Mouse (Mus musculus) MEL (cell line): ENCODE results near the gene Rbfox2. TPM values are rescaled to one million over a fixed set of nuclear protein-coding genes. Genes with fewer than 3 reads are reported as not detected.

ENCODE experiments used
- DNase-seq: peaks from one replicate; pipeline ENCODE4 v3.0.0; 2011; ENCODE audit warnings: low read depth, low spot score
- H3K27ac ChIP-seq: 2 replicates; pipeline ENCODE4 v1.5.1; 2012; ENCODE audit warnings: low read depth, mild to moderate bottlenecking, control low read depth, low read length, moderate library complexity; ENCODE audit not compliant: control insufficient read depth
- H3K27me3 ChIP-seq, 2 experiments: fragments of 150-350 bp in 1 of 2; sonication (generic) in 1 of 2; 2 replicates each; pipeline ENCODE4 v1.6.1; 2012; ENCODE audit warnings: low read length in 2 of 2, mild to moderate bottlenecking in 2 of 2, improper control_type of control experiment in 1 of 2, moderate library complexity in 1 of 2; ENCODE audit not compliant: insufficient read depth in 2 of 2, control insufficient read depth in 1 of 2
- H3K36me3 ChIP-seq, 2 experiments: 2 replicates each; pipeline ENCODE4 v1.6.1; 2012 to 2014; ENCODE audit warnings: low read length in 2 of 2, improper control_type of control experiment in 1 of 2, inconsistent platforms in 1 of 2, mild to moderate bottlenecking in 1 of 2; ENCODE audit not compliant: insufficient read depth in 2 of 2, control insufficient read depth in 1 of 2
- H3K4me1 ChIP-seq, 2 experiments: fragments of 150-350 bp in 1 of 2; sonication (generic) in 1 of 2; 2 replicates each; pipeline ENCODE4 v1.6.1; 2012; ENCODE audit warnings: low read length in 2 of 2, improper control_type of control experiment in 1 of 2, mild to moderate bottlenecking in 1 of 2; ENCODE audit not compliant: insufficient read depth in 2 of 2, control insufficient read depth in 1 of 2
- H3K4me3 ChIP-seq, 2 experiments: fragments of 150-350 bp in 1 of 2; sonication (generic) in 1 of 2; 2 replicates each; pipeline ENCODE4 v1.5.1; 2012; ENCODE audit warnings: low read depth in 2 of 2, low read length in 2 of 2, mild to moderate bottlenecking in 2 of 2, moderate library complexity in 2 of 2, control low read depth in 1 of 2, improper control_type of control experiment in 1 of 2; ENCODE audit not compliant: control insufficient read depth in 1 of 2, insufficient read depth in 1 of 2
- H3K79me2 ChIP-seq: 2 replicates; pipeline ENCODE4 v1.6.1; 2012; ENCODE audit warnings: mild to moderate bottlenecking, low read length, moderate library complexity; ENCODE audit not compliant: control insufficient read depth, poor library complexity, insufficient read depth
- H3K9ac ChIP-seq: 2 replicates; pipeline ENCODE4 v1.6.1; 2012; ENCODE audit warnings: low read depth, mild to moderate bottlenecking, control low read depth, low read length, moderate library complexity; ENCODE audit not compliant: control insufficient read depth, poor library complexity, severe bottlenecking
- H3K9me3 ChIP-seq: fragments of 150-350 bp; sonication (generic); replicated peaks from 2 replicates; pipeline ENCODE4 v1.6.1; 2012; ENCODE audit warnings: mild to moderate bottlenecking, low read length, improper control_type of control experiment, moderate library complexity; ENCODE audit not compliant: insufficient read depth
- BHLHE40 ChIP-seq: IDR thresholded peaks from 2 replicates; pipeline ENCODE4 v1.6.1; 2012; ENCODE audit warnings: low read depth, mild to moderate bottlenecking, inconsistent platforms, low read length, improper control_type of control experiment, borderline replicate concordance
- CHD1 ChIP-seq: IDR thresholded peaks from 2 replicates; pipeline ENCODE4 v1.6.1; 2012; ENCODE audit warnings: low read depth, mild to moderate bottlenecking, inconsistent platforms, low read length, improper control_type of control experiment
- CHD2 ChIP-seq: IDR thresholded peaks from 2 replicates; pipeline ENCODE4 v1.6.1; 2011; ENCODE audit warnings: low read length, improper control_type of control experiment
- CTCF ChIP-seq, 3 experiments: IDR thresholded peaks in 2 of 3; conservative IDR thresholded peaks in 1 of 3; 2 replicates each; pipeline ENCODE4 v1.5.1; 2011 to 2012; ENCODE audit warnings: low read length in 3 of 3, low read depth in 2 of 3, mild to moderate bottlenecking in 2 of 3, improper control_type of control experiment in 1 of 3, inconsistent platforms in 1 of 3, mixed read lengths in 1 of 3, moderate library complexity in 1 of 3; ENCODE audit not compliant: control insufficient read depth in 1 of 3, insufficient read depth in 1 of 3, poor library complexity in 1 of 3, severe bottlenecking in 1 of 3
- E2F4 ChIP-seq: IDR thresholded peaks from 2 replicates; pipeline ENCODE4 v1.6.1; 2011; ENCODE audit warnings: low read depth, low read length, improper control_type of control experiment, borderline replicate concordance
- EP300 ChIP-seq, 2 experiments: IDR thresholded peaks; 2 replicates each; pipeline ENCODE4 v1.6.1; 2011; ENCODE audit warnings: improper control_type of control experiment in 2 of 2, low read length in 2 of 2, low read depth in 1 of 2, mild to moderate bottlenecking in 1 of 2
- ETS1 ChIP-seq: IDR thresholded peaks from 2 replicates; pipeline ENCODE4 v1.6.1; 2012; ENCODE audit warnings: low read depth, mild to moderate bottlenecking, inconsistent platforms, low read length, improper control_type of control experiment, moderate library complexity
- GABPA ChIP-seq: IDR thresholded peaks from 2 replicates; pipeline ENCODE4 v1.6.1; 2012; ENCODE audit warnings: low read depth, mild to moderate bottlenecking, inconsistent platforms, low read length, improper control_type of control experiment, moderate library complexity
- GATA1 ChIP-seq: IDR thresholded peaks from 2 replicates; pipeline ENCODE4 v1.6.1; 2011; ENCODE audit warnings: low read depth, low read length, improper control_type of control experiment
- MAFK ChIP-seq: IDR thresholded peaks from 2 replicates; pipeline ENCODE4 v1.6.1; 2011; ENCODE audit warnings: low read depth, mild to moderate bottlenecking, low read length, improper control_type of control experiment, borderline replicate concordance
- MAX ChIP-seq: IDR thresholded peaks from 2 replicates; pipeline ENCODE4 v1.6.1; 2011; ENCODE audit warnings: low read length, improper control_type of control experiment
- MEF2A ChIP-seq: IDR thresholded peaks from 2 replicates; pipeline ENCODE4 v1.6.1; 2014; ENCODE audit warnings: low read depth, mild to moderate bottlenecking, inconsistent platforms, low read length, improper control_type of control experiment; ENCODE audit not compliant: poor library complexity, insufficient replicate concordance, severe bottlenecking; ENCODE audit errors: extremely low read depth
- NELFE ChIP-seq: IDR thresholded peaks from 2 replicates; pipeline ENCODE4 v1.6.1; 2011; ENCODE audit warnings: low read depth, low read length, improper control_type of control experiment
- NRF1 ChIP-seq: IDR thresholded peaks from 2 replicates; pipeline ENCODE4 v1.6.1; 2014; ENCODE audit warnings: low read depth, mild to moderate bottlenecking, inconsistent platforms, low read length, improper control_type of control experiment, moderate library complexity; ENCODE audit not compliant: poor library complexity, insufficient read depth, severe bottlenecking
- POLR2AphosphoS5 ChIP-seq: IDR thresholded peaks from 2 replicates; pipeline ENCODE4 v1.6.1; 2012; ENCODE audit warnings: low read depth, borderline replicate concordance, mild to moderate bottlenecking, inconsistent platforms, low read length, moderate library complexity, mixed read lengths
- RAD21 ChIP-seq: IDR thresholded peaks from 2 replicates; pipeline ENCODE4 v1.6.1; 2011; ENCODE audit warnings: mild to moderate bottlenecking, low read depth, low read length, improper control_type of control experiment
- RCOR1 ChIP-seq: IDR thresholded peaks from 2 replicates; pipeline ENCODE4 v1.6.1; 2012; ENCODE audit warnings: low read depth, mild to moderate bottlenecking, inconsistent platforms, low read length, improper control_type of control experiment
- SIN3A ChIP-seq: IDR thresholded peaks from 2 replicates; pipeline ENCODE4 v1.6.1; 2012; ENCODE audit warnings: low read length, improper control_type of control experiment, inconsistent platforms
- SMC3 ChIP-seq: IDR thresholded peaks from 2 replicates; pipeline ENCODE4 v1.6.1; 2011; ENCODE audit warnings: low read depth, low read length, improper control_type of control experiment
- TAL1 ChIP-seq: IDR thresholded peaks from 2 replicates; pipeline ENCODE4 v1.6.1; 2012; ENCODE audit warnings: mild to moderate bottlenecking, inconsistent platforms, low read length, moderate library complexity, mixed read lengths
- TBP ChIP-seq: IDR thresholded peaks from 2 replicates; pipeline ENCODE4 v1.8.0; 2011; ENCODE audit warnings: low read depth, low read length, improper control_type of control experiment
- TCF12 ChIP-seq: IDR thresholded peaks from 2 replicates; pipeline ENCODE4 v1.6.1; 2014; ENCODE audit warnings: low read depth, mild to moderate bottlenecking, inconsistent platforms, low read length, improper control_type of control experiment, moderate library complexity
- UBTF ChIP-seq: IDR thresholded peaks from 2 replicates; pipeline ENCODE4 v1.6.1; 2012; ENCODE audit warnings: low read depth, mild to moderate bottlenecking, inconsistent platforms, low read length, improper control_type of control experiment, moderate library complexity, borderline replicate concordance; ENCODE audit not compliant: insufficient read depth
- USF2 ChIP-seq, 2 experiments: IDR thresholded peaks; 2 replicates each; pipeline ENCODE4 v1.6.1; 2011 to 2012; ENCODE audit warnings: improper control_type of control experiment in 2 of 2, low read length in 2 of 2, borderline replicate concordance in 1 of 2, inconsistent platforms in 1 of 2, low read depth in 1 of 2, mild to moderate bottlenecking in 1 of 2; ENCODE audit not compliant: insufficient read depth in 1 of 2
- ZMIZ1 ChIP-seq: IDR thresholded peaks from 2 replicates; pipeline ENCODE4 v1.6.1; 2012; ENCODE audit warnings: low read depth, mild to moderate bottlenecking, inconsistent platforms, low read length, improper control_type of control experiment, moderate library complexity
- polyA plus RNA-seq, 2 experiments: library from polyadenylated mRNA; stranded (reverse) in 1 of 2; unstranded in 1 of 2; fragments of >175 nt in 1 of 2; fragments of >200 nt in 1 of 2; gene quantifications; 2 replicates each; pipeline versions ENCODE4 v1.2.1 to v1.2.4; 2012; ENCODE audit warnings: low replicate concordance in 2 of 2, low read depth in 1 of 2; ENCODE audit not compliant: insufficient read length in 2 of 2, insufficient read depth in 1 of 2, missing spikeins in 1 of 2
- total RNA-seq: library from RNA; depleted of rRNA; stranded (reverse); fragments of 300-350 nt; gene quantifications from 2 replicates; pipeline ENCODE4 v1.2.3, GENCODE M21; 2012

Gene Rbfox2
- total and polyA plus RNA-seq, 3 experiments, result 3.4 to 6.0 TPM; not detected in 1

DNA sequence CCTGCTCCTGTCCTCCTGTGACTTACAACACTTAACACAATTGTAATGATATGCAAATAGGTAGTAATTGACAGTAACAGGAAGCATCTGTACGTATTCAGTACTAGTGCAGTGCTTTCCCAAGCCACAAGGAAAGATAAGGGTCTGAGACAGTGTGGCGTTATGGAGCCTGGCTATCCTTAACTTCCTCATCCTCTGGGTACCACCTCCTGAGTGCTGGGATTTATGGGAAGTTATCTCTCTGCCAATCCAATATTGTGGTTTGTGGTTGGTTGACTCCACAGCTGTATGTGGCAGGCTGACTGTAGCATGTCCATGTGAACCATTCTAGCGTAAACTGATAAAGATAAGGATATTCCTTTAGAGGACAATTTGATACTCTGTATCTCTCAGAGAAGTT is 266.0 kb downstream of the Rbfox2 start:
- H3K9ac ChIP-seq, result no peak overlapping the region
- TF ChIP-seq CHD1, result no peak
- no peak for TF ChIP-seq CTCF (IDR thresholded peaks at IDR 0.05 in 2 of 3, conservative IDR thresholded peaks at IDR 0.05 in 1 of 3; ENCODE audit: control insufficient read depth in 1 of 3, insufficient read depth in 1 of 3, low read depth in 2 of 3, low read length in 3 of 3, poor library complexity in 1 of 3, severe bottlenecking in 1 of 3)
- peak; percentile 74 for TF ChIP-seq MAFK
- no peak for TF ChIP-seq POLR2AphosphoS5
- TF ChIP-seq TCF12, result peak; percentile 31; the same call in 1 of the 2 replicates
- TF ChIP-seq SMC3, result no peak
- peak; percentile 96 for TF ChIP-seq RCOR1
- no peak for TF ChIP-seq TBP
- TF ChIP-seq GATA1, result peak; percentile 80
- no peak for TF ChIP-seq BHLHE40
- peak; percentile 28 to 32; a peak in 3 of 4 replicates for TF ChIP-seq EP300 (IDR thresholded peaks at IDR 0.05; ENCODE audit: low read depth in 1 of 2, low read length in 2 of 2)
- TF ChIP-seq ETS1, result peak; percentile 67
- TF ChIP-seq CHD2, result no peak
- TF ChIP-seq TAL1, result peak; percentile 56
- TF ChIP-seq UBTF, result no peak
- TF ChIP-seq E2F4, result no peak
- no peak for TF ChIP-seq NELFE
- TF ChIP-seq MAX, result no peak
- TF ChIP-seq ZMIZ1, result no peak
- no peak for TF ChIP-seq SIN3A
- TF ChIP-seq USF2 (IDR thresholded peaks at IDR 0.05; ENCODE audit: borderline replicate concordance in 1 of 2, insufficient read depth in 1 of 2, low read depth in 1 of 2, low read length in 2 of 2), result no peak
- no peaks in the 10 kb centered on the region; a peak in 1 of 4 replicates for H3K27me3 ChIP-seq

DNA sequence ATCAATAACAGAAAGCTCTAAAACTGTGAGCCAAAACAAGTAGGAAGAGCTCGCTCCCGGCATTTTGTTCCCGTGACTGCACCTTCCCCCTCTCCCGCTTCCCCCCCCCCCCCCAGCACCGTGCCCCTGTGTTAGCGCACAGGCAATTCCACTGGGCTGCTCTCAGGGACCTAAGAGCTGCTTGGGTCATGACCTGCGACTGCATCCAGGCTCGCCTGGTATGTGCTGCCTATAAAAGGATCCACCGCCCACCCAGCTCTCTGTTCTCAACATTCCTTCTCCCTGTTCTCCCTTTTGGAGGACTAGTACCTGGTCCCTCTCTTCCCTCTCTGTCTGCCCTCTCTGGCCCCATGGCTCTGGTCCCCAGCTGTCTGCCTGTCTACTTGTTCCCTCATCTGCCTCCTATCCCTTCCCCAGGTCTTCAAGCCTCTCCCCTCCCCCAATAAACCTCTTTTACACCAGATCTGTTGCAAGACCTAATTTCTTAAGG is 267.5 kb downstream of the Rbfox2 start:
- no peak overlapping the region for H3K9ac ChIP-seq
- H3K36me3 ChIP-seq, result no peaks in the 10 kb centered on the region
- H3K4me3 ChIP-seq, result no peak overlapping the region
- no peak for DNase-seq
- H3K27me3 ChIP-seq, result no peaks in the 10 kb centered on the region; a peak in 1 of 4 replicates
- H3K79me2 ChIP-seq, result no peaks in the 10 kb centered on the region
- no peak overlapping the region for H3K27ac ChIP-seq
- no peaks in the 10 kb centered on the region for H3K4me1 ChIP-seq
- TF ChIP-seq GABPA (no peak), ZMIZ1 (no peak), NELFE (no peak), BHLHE40 (no peak), MEF2A (no peak), NRF1 (no peak), CTCF (IDR thresholded peaks at IDR 0.05 in 2 of 3, conservative IDR thresholded peaks at IDR 0.05 in 1 of 3; ENCODE audit: control insufficient read depth in 1 of 3, insufficient read depth in 1 of 3, low read depth in 2 of 3, low read length in 3 of 3, poor library complexity in 1 of 3, severe bottlenecking in 1 of 3) (no peak), E2F4 (no peak), SMC3 (no peak), RAD21 (no peak)
- no peaks in the 10 kb centered on the region for H3K9me3 ChIP-seq

More for the DNA sequence above, 266.0 kb downstream of the Rbfox2 start:
- Histone ChIP-seq H3K4me1 (no peaks in the 10 kb centered on the region), H3K27ac (no peak overlapping the region), H3K36me3 (no peaks in the 10 kb centered on the region), H3K4me3 (no peak overlapping the region), H3K79me2 (no peaks in the 10 kb centered on the region), H3K9me3 (no peaks in the 10 kb centered on the region)
- DNase-seq, result peak; percentile 62
